Mouse (Mus musculus) monocyte, adult 5-6 weeks (primary cell): Measurements from ENCODE around the gene Scaper. TPM values are rescaled to one million over a fixed set of nuclear protein-coding genes. Genes with fewer than 3 reads are reported as not detected.
A peak's percentile ranks its signal among the peaks of the same experiment; 100 is the strongest.

Experiments used
- ATAC-seq: fragments of 153-309, 156-312 bp; replicated peaks from 2 replicates; pipeline ENCODE4 v1.8.0; 2017; ENCODE audit warnings: mild to moderate bottlenecking; ENCODE audit not compliant: low TSS enrichment, insufficient number of reproducible peaks, severe bottlenecking, poor library complexity, low FRiP score
- total RNA-seq: library from RNA; stranded (forward); fragments of 200-1000, 200-491, 200-594 nt; gene quantifications from 3 replicates; pipeline ENCODE4 v1.2.3, GENCODE M21; 2017

Scaper gene
- total RNA-seq = 13.4 to 33.8 TPM (median 19.3 TPM) in 3 replicates

GRCm38 (mm10) chr9:55937664-55938617 lies at the start of gene Scaper:
Scaper (minus strand) TSS chr9:55938119.
- ATAC-seq = peak; percentile 85

DNA sequence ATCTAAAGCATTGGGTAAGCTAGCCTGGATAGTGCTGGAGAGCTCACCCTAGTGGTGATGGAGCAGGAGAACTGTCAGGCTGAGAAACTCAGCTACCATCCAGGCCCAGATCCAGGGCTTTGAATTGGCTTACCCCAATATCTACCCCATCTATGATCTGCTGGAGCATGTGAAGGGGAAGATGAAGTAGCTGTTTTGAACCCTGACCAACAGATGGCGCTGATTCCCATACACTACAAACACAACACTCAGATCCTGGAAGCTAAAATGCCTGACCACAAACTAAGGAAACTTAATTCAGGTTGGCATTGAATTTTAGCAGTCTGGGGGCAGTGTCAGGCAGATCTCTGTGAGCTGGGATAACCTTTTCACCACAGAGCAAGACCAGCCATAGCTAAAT lies 8.9 kb upstream of the Scaper start:
- ATAC-seq = peak; percentile 56; the same call in 1 of the 2 replicates

DNA sequence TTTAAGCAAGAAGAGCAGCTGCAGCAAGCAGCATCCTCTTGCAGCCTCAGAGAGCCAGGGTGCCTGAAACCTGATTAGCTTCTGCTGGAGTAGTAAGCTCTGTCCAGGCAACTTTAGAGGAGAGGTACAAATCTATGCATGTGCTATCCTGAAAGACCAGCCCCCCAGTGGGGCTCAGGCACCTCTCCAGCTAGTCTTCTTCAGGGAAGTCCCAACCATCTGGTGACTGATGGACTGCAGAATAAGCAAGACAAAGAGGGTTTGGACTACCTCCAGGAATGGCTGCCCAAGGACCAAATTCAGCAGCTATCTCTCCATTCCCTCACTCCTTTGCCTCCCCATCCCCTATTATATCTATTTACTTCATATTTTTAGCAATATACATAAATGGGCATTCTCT lies 3.4 kb upstream of the Scaper start:
- no peak for ATAC-seq

- ATAC-seq = no peak
These were observed 683 bp upstream of the Scaper start for GRCm38 (mm10) chr9:55938618-55938985.

GRCm38 (mm10) chr9:55937224-55937663 lies 675 bp downstream of the Scaper start:
- ATAC-seq = no peak; the same call in 1 of the 2 replicates

DNA sequence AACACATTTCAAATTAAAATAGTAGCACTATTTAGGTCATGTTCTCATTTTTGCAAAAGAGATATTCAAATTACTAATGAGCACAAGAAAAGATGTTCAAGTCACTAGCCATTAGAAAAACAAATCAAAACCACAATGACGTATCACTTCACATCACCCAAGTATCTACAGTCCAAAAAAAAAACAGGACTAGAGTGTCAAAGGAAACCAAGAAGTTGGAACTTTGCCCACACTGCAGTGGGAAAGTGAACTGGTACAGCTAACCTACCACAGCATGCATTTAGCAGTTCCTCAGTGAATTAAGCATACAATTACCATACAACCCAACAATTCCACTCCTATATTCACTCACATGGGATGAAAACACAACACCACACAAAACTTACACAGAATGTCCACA lies 5.4 kb downstream of the Scaper start:
- ATAC-seq = no peak

- ATAC-seq = no peak
These were observed 19.3 kb downstream of the Scaper start for GRCm38 (mm10) chr9:55918579-55918978.

DNA sequence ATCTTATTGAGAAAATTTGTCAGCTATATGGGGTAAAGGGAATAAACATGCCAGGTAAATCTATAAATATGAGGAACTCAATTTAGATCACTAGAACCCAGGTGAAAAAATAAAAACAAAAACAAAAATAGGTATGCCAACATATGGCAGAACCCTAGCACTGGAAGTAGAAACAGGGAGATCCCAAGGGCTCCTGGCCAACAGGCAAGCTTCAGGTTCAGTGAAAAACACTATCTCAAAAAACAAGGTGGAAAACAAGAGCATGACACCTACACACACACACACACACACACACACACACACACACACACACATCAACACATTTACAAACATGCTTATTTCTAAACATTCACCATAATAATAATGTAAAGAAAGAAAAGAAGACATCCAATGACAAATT lies 21.2 kb downstream of the Scaper start:
- ATAC-seq = no peak

GRCm38 (mm10) chr9:55911481-55911880 lies 26.4 kb downstream of the Scaper start:
- no peak for ATAC-seq

GRCm38 (mm10) chr9:55902964-55903363 lies 35.0 kb downstream of the Scaper start:
- ATAC-seq = no peak

GRCm38 (mm10) chr9:55901588-55901987 lies 36.3 kb downstream of the Scaper start:
- no peak for ATAC-seq

GRCm38 (mm10) chr9:55900531-55900930 lies 37.4 kb downstream of the Scaper start:
- ATAC-seq = no peak

DNA sequence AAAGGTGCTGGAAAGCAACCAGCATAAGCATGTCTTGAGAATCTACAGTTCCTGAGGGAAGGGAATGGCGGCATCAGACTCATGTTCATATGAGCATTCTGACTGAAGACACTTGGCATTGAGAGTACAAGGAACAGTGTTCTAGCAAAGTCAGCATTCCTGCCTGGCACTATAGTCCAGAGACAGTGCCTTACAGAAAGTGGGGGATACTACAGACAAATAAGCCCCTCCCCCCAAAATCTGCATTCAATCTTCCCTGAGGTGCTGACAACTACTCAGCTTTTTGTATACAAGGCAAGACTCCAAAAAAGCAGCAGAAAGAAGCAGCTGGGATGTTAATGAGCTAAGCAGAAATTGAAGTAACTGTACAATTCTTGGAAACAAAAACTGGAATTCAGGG lies 59.9 kb downstream of the Scaper start:
- no peak for ATAC-seq

DNA sequence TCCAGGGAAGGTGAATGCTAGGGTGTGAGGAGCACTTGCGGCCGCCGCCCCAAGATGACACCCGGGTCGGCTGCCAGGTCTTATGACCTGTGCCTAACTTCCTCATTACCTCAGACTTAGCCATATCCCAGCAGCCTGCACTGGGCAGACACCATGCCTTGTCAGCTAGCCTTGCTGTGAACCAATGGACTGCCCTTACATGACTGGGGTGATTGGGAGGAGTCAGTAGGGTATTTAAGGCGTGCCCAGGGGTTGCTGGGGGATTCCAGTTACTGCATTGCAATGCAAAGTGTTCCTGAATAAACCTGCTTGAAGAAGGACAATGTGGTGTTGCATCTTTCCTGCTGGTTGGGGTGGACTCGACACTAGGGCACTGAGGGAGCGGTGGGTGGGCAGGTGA lies 148.5 kb downstream of the Scaper start:
- no peak for ATAC-seq

- no peak for ATAC-seq
These were observed 225.9 kb downstream of the Scaper start for GRCm38 (mm10) chr9:55712016-55712415.

DNA sequence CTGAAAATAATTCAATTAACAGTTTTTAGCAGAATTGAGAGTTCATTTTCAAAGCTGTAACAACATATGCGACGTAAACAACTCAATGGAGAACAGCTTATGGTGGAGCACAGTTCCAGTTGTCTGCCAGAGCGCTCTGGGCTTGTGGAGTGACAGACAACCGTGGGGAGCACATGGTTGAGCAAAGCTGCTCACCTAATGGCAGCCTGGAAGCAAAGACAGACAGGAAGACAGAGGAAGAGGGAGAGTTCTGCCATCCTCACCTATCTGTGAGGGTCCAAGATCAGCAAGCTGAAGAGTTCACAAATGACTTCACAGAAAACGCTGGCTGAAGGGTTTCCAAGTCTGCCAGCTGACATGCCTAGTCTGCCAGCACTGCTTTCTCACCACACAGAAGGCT lies 227.4 kb downstream of the Scaper start:
- no peak for ATAC-seq

- ATAC-seq = no peak
These were observed 231.3 kb downstream of the Scaper start for GRCm38 (mm10) chr9:55706603-55707002.

DNA sequence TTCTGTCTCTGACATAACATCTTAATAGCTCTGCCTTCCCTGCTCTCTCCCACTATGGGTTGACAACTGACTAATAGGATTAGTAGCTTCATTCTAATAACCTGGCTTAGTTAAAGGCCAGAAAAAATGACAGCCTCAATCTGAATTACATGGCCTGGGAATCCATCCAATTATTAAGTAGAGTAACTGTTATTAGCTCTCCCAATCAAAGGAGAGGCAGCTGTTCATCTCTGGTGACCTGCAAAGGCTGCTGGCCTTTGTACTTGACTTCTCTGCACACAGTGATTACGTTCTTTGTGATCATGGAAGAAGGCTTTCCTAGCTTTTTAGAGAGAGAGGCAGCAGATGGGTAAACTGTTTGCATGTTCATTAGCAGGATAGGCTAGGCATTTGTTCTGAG lies 242.6 kb downstream of the Scaper start:
- no peak for ATAC-seq

DNA sequence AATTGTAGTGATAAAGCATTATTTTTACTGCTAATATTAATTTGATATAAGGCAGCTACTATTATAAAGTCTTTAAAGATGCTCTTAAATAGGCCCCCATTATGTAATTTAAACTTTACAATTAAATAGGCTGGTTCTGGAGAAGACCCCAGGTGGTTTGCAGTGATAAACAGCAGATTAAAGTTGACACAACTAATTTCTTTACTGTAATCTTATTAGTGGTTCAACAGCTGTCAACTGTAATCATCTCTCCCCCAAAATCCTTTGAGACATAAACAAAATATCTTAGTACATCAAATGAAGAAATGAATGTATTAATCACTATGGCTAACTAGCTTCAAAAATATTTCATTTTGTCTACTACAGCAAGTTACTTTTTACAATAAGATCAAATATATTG lies 260.8 kb downstream of the Scaper start:
- ATAC-seq = no peak

DNA sequence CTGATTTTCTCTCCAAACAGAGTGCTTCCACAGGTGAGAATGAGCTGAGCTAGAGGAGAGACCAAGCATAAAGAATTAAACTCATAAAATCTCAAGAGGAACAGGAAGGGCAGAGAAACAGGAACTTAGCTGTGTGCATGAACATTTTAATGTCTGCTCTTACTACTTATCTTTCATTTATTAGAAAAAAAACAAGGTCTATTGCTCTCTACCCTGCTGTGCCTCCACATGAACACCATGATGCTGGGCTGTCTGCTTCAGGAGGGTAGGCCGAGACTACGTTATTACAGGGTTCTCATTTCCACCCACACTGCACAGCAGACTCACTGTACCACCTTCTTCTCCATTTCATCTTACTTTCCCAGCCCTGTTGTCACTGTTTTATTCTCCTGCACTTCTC lies 291.5 kb downstream of the Scaper start:
- no peak for ATAC-seq
